Mouse (Mus musculus): ENCODE measurements around the gene Gm11060.

Gene Gm11060

GRCm38 (mm10) chr2:105091718-105092117 is at the start of gene Gm11060:
Gm11060 (plus strand) TSS chr2:105092018.
- DNase-seq (ENCODE audit: low read depth, low spot score), result no peak

DNA sequence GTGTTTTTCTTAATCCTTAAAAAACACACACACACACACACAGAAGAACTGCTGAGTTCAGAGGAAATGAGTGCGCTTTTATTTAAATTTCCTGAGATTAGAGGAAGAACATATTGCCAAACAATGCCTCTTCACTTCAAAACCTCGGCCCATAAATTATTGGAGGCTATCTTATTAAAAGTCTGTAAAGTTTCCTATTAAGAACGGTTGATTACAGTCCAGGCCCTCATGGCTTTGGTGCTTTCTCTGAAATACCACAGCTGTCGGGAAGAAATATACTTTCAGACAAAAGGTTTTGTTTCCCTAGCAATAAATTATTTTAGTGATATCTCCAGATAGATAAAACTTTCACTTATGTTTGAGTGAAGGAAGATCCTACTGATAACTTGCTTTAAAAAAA is 48.7 kb upstream of the Gm11060 start:
- peak; percentile 35 for DNase-seq (ENCODE audit: low read depth, low spot score)

GRCm38 (mm10) chr2:105048301-105048700 is 43.5 kb upstream of the Gm11060 start:
- no peak for DNase-seq (ENCODE audit: low read depth, low spot score)

- DNase-seq (ENCODE audit: low read depth, low spot score), result no peak
These were observed 36.3 kb upstream of the Gm11060 start for GRCm38 (mm10) chr2:105055529-105055928.

GRCm38 (mm10) chr2:105058577-105059116 is 33.2 kb upstream of the Gm11060 start:
- DNase-seq (ENCODE audit: low read depth, low spot score), result no peak

DNA sequence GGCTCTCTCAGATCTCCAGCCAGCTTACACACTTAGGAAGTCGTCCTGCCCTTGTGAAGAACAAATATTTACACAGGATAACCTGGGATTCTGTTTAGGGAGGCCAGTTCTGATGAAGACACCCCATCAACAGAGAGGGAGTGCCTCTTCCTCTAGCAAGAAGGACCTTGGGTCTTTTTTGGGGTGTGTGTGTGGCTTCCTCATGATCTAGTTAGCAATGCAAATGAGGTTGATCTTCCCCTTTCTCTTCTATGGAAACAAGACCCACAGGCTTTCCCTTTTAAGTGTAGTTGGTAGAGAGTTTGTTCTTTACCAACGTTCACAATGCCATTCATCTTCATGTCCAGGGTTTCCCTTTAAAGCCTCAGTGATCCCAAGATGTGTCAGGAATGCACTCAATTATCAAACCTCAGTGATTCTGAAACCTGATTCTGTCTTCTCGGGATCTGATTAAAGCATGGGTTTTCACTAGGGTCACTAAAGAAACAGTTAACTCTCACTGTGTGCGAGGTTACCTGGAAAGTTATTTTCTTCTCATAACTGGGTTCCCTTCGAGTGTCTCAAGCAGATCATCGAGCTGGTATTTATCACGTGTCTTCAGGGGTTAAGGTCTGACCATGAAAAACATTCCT is 29.0 kb upstream of the Gm11060 start:
- DNase-seq (ENCODE audit: low read depth, low spot score), result no peak

GRCm38 (mm10) chr2:105072496-105072895 is 19.3 kb upstream of the Gm11060 start:
- DNase-seq (ENCODE audit: low read depth, low spot score), result no peak

GRCm38 (mm10) chr2:105074196-105074595 is 17.6 kb upstream of the Gm11060 start:
- no peak for DNase-seq (ENCODE audit: low read depth, low spot score)

- DNase-seq (ENCODE audit: low read depth, low spot score), result no peak
These were observed 16.0 kb upstream of the Gm11060 start for GRCm38 (mm10) chr2:105075809-105076208.

GRCm38 (mm10) chr2:105077151-105077550 is 14.7 kb upstream of the Gm11060 start:
- no peak for DNase-seq (ENCODE audit: low read depth, low spot score)

- DNase-seq (ENCODE audit: low read depth, low spot score), result no peak
These were observed 9.5 kb upstream of the Gm11060 start for GRCm38 (mm10) chr2:105082256-105082790.

DNA sequence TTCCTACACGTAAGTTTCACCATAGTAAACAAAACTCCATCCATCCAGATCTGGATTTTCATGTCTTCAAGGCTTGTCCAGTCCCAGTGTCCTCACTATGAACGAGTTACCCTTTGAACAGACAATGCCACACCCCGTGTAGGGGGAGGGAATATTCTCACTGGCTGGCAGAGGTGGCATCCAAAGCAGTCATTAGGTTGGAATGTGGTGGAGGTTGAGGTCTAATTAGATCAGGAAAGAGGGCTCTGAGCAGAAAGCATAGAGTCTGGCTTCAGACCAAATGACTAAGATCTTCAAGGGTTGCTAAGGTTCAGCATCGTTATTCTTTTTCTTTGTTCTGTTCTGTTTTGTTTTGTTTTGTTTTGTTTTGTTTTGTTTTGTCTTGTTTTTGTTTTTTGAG is 7.8 kb upstream of the Gm11060 start:
- no peak for DNase-seq (ENCODE audit: low read depth, low spot score)

DNA sequence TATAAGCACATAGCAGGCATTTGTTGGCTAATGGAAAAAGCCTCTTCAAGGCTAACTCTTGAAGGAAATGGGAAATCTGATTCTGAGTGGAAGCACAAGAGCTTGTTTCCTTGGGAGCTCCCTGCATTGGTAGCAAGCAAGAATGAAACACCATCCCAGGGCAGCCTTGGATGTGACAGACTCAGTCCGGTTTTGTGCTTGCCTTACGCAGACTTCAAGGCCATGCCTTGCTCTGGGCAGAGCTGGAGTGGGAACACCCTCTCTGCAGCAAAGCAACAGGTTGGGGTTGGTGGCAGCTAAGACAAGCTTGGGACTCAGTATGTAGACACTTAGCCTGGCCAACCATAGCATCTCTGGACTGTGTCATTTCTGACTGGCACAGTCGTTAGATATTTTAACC is 5.7 kb upstream of the Gm11060 start:
- DNase-seq (ENCODE audit: low read depth, low spot score), result no peak

DNA sequence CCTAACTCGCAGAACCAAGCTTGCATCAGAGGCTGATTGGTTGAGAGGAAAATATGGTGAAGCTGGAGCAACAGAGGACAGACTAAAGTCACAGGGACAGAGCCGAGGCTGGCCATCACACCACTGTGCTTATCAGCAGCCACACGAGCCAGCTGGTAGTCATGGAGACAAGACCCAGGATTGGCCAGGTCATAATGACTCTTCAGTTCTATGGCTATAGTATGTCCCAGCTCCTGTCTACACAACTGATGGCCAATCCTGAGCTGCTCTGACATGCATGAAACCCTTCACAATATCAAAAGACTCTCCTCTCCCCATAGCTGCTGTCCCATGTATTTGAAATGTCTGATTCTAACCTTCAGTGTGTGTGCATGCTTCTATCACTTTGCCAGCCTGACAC is 3.8 kb upstream of the Gm11060 start:
- no peak for DNase-seq (ENCODE audit: low read depth, low spot score)

DNA sequence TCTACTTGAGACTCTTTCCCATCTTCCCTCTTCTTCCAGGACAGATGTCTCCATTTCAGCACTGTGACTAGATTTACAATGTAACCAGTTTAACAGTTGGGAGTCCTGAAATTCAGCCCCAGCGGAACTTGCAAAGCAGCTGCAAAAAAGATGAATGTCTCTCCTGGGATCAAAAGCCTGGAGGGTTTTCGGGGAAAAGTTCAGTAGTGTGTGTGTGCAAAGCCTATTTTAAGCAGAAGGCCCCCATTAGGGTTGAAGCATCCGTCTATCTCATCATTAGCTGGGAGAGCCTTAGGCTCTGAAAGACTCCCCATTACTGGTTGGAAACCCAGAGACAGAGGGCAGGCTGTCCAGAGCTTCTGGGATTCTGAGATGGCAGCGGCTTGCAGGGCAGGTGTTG is 2.7 kb upstream of the Gm11060 start:
- peak; percentile 81 for DNase-seq (ENCODE audit: low read depth, low spot score)

GRCm38 (mm10) chr2:105089581-105090508 is 2.0 kb upstream of the Gm11060 start:
- peak; percentile 48 for DNase-seq (ENCODE audit: low read depth, low spot score)

GRCm38 (mm10) chr2:105090991-105091390 is 827 bp upstream of the Gm11060 start:
- no peak for DNase-seq (ENCODE audit: low read depth, low spot score)

GRCm38 (mm10) chr2:105097294-105097953 is 5.6 kb downstream of the Gm11060 start:
- no peak for DNase-seq (ENCODE audit: low read depth, low spot score)

DNA sequence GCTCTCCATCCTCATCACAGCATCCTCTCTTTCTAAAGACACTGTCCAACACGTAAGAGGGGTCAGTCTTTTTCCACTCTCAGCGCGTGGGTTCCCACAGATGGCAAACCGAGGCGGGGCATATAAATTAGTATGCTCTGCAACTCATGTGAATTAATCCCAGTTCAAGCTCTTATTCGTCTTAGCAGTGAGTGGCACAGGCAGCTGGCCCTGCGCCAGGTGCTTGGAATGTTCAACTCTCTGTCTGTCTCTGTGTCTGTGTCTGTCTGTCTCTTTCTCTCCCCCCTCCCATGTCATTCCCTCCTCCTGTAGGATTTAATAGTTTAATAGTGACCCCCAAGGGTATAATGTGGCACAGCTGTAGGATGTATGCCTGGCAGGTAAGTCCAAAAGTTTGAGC is 7.6 kb downstream of the Gm11060 start:
- DNase-seq (ENCODE audit: low read depth, low spot score), result no peak

GRCm38 (mm10) chr2:105100541-105100940 is 8.7 kb downstream of the Gm11060 start:
- DNase-seq (ENCODE audit: low read depth, low spot score), result no peak

- no peak for DNase-seq (ENCODE audit: low read depth, low spot score)
These were observed 16.9 kb downstream of the Gm11060 start for GRCm38 (mm10) chr2:105108703-105109158.

GRCm38 (mm10) chr2:105114074-105114473 is 22.3 kb downstream of the Gm11060 start:
- no peak for DNase-seq (ENCODE audit: low read depth, low spot score)
